Mouse (Mus musculus) kidney, postnatal 10 days (tissue): Measurements from ENCODE around the gene Yju2.
"Not testable (repeated sequence)": the region's sequence is repeated elsewhere in the genome, so short reads cannot be mapped to it uniquely, and the experiment has no call there.

Source experiments
- DNase-seq: peaks from one replicate; pipeline ENCODE4 v3.0.0; 2021; ENCODE audit warnings: mixed read lengths

The Yju2 gene

GRCm38 (mm10) chr17:55958918-55959728 is at the start of gene Yju2:
Yju2 (plus strand) TSS chr17:55959099.
- peak; percentile 94 for DNase-seq

DNA sequence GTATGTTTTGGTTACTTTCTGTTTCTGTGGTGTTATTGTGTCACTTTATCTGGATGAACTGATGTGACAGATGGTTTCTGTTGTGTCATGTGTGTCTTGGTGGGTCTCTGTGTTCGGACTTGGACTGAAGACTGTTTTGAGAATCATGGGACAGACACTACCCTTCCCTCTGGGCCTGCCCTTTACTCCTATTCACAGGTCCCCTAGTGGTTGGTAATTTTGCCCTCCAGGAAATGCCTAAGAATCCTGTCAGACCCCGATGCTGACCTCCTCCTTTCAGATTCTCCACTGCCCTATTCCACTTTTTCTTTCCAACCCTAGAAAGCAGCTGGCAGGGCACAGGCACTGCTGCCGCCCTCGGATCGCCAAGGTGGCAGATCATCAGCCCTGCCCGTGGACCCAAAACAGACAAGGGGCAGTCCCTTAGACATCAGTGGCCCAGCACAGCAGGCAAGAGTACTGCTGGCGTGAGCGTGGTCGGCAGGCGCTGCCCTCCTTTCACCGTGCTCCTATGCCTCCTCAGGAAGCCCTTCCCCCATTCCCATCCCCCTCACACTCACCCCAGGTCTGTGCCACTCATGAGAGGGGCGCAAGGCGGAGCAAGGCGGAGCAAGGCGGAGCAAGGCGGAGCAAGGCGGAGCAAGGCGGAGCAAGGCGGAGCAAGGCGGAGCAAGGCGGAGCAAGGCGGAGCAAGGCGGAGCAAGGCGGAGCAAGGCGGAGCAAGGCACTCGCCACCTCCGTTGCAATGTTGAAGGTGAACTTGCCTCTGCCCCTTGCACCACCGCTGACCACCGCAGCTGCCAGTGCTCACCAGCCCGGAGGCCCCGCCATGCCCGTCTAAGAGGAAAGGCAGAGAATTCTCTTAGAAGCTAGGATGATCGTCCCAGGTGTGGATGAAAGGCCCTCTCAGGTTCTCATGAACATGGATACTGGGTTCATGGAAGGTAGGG is 27.1 kb upstream of the Yju2 start:
- peak; percentile 79 for DNase-seq

DNA sequence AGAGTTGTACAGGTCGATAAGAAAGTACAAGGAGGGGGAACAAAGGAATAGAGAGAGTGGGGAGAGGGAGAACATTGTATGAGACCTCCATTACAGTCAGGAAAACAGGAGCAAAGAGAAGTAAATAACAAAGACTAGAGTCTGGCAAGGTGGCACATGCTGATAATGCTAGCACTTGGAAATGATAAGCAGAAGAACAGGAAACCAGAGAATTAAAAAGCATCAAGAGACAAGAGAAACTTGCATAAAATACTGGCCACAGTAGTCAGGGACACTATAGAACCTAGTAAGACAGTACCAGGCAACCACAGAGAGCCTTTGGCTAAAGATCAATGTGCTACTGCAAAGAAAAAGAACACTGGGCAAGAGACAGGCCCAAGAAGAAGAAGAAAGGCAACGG is 26.3 kb upstream of the Yju2 start:
- no peak for DNase-seq

DNA sequence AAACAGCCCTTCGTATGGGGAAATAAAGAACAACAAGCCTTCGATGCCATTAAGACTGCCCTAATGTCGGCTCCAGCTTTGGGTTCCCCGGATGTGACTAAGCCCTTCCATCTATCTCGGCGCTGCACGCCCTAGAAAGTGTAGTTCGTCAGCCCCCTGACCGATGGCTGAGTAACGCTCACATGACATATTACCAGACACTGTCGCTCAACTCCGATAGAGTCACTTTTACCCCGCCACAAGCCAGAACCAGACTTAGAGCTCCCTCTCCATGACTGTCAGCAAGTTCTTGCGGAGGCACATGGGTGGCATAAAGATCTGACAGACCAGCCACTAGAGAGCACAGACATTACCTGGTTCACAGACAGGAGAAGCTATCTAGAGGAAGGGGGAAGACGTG is 25.7 kb upstream of the Yju2 start:
- DNase-seq, result no peak

- not testable (repeated sequence) for DNase-seq
These were observed 14.5 kb upstream of the Yju2 start for GRCm38 (mm10) chr17:55944387-55944865.

GRCm38 (mm10) chr17:55944866-55945682 is 13.8 kb upstream of the Yju2 start:
- peak; percentile 95 for DNase-seq

DNA sequence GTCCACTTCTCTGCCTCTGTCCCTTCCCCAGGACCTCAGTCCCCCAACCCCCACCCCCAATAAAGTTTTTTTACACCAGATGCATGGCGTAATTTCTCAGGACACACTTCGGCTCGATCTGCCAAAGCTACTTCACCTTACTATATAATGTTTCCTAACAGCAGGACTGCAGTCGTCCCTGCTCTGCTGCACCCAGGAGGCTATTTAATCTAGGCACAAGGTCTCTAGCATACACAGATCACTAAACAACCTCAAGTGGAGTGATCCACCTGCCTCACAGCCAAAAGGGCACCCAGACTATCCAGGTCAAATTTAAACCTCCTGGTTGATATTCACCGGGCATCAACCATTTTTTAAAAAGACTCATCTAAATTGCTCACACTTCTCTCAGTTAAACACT is 13.2 kb upstream of the Yju2 start:
- DNase-seq, result no peak

DNA sequence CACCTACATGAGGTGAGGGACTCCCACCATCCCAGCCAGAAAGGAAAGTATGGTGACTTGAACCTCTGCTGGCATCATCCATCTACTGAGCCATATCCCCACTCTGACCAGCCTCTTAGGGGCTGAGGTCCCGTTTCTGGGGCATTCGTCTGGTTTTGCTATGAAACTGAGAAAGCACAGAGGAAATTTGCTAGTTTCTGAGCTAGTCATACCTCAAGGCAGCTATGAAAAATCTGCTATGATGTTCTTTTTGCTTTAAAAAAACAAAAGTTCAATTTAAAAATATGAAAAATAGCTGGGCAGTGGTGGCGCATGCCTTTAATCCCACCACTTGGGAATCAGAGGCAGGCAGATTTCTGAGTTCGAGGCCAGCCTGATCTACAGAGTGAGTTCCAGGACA is 10.3 kb upstream of the Yju2 start:
- no peak for DNase-seq

GRCm38 (mm10) chr17:55949400-55949799 is 9.5 kb upstream of the Yju2 start, which contains the start of gene Zfp119b:
Zfp119b (minus strand) TSS chr17:55949500.
- no peak for DNase-seq

DNA sequence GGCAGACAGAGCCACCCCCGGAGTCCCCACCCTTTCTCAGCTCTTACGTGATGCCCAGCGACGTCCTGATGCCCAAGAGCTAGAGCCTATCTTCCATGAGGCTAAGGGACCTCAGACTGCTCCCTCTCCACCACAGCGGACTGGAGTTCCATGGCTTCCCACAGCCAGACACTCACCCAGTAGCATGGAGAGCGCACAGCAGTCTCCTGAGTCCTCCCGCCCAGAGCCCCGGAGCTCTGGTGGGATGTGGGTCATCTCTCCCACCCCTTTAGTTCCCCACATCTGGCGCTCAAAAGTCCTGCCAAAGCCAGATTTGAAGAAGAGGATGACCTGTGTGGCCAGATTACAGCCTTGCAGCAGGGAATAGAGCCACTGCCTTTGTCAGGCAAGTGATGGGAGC is 8.3 kb upstream of the Yju2 start:
- DNase-seq, result no peak

GRCm38 (mm10) chr17:55952041-55952440 is 6.9 kb upstream of the Yju2 start:
- no peak for DNase-seq

DNA sequence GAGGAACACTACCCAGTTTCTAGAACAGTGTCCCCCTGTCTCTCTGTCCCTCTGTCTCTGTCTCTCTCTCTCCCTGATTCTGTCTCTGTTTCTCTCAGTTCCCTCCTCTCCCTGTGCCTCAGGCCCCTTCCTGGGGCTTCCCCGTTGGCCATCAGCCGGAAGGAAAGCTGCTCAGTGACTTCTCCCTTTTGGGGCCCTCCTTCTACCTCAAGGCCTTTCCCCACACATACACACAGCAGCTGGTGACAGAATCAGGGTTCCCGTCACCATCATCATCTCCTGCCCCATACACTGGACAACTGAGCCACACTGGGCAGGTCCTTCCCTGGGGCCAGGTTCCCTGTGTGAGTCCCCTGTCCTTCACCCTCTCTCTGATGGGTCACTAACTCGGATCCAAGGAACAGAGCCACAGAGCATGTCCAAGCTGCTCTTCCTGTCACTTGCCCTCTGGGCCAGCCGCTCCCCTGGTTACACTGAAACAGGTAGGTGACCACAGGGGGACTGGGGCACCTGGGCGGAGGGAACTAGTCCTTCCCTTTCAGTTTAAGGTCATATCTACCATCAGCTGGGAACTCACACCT is 6.4 kb upstream of the Yju2 start, which contains the start of gene Ebi3:
Gene Ebi3 (plus strand): TSS at position 194 of the 581 bp plus-strand sequence.
- DNase-seq, result no peak

DNA sequence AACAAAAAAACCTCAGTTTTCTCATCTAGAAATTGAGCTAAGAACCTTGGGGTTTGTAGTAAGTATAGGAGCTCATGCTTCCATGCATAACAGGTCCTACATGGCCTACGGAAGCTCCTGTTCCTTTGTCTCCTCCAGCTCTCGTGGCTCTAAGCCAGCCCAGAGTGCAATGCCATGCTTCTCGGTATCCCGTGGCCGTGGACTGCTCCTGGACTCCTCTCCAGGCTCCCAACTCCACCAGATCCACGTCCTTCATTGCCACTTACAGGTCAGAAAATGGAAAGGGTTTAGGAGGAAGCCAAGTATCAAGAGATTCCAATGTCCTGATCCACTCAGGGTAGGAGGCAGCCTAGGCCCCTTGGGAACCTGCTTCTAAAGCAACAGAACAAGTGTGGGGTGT is 5.1 kb upstream of the Yju2 start:
- no peak for DNase-seq

DNA sequence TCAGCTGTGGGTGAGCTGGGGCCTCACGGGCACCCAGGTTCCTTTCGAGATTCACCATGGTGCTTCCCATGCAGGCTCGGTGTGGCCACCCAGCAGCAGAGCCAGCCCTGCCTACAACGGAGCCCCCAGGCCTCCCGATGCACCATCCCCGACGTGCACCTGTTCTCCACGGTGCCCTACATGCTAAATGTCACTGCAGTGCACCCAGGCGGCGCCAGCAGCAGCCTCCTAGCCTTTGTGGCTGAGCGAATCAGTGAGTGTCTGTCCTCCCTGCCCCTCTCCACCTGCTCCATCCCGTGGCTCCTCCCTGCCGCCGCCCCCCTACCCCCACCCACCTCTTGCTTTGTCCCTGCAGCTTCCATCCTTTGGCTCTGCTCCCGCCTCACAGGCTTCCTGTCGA is 4.7 kb upstream of the Yju2 start:
- DNase-seq, result no peak

GRCm38 (mm10) chr17:55956129-55956528 is 2.8 kb upstream of the Yju2 start:
- DNase-seq, result peak; percentile 88

DNA sequence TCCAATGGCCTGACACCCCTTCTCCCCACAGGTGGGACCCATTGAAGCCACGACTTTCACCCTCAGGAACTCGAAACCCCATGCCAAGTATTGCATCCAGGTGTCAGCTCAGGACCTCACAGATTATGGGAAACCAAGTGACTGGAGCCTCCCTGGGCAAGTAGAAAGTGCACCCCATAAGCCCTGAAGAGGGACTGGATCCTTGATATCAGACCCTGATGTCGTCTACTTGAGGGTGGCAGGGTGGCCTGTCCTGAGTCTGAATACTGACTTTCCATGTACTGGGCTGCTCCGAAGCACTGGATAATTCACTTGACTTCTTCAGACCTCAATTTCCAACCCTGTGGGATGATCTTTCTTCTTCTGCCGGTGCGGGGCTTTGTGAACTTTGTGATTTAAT is 2.3 kb upstream of the Yju2 start:
- DNase-seq, result no peak

- peak; percentile 89 for DNase-seq
These were observed 1.7 kb upstream of the Yju2 start for GRCm38 (mm10) chr17:55957168-55957567.

DNA sequence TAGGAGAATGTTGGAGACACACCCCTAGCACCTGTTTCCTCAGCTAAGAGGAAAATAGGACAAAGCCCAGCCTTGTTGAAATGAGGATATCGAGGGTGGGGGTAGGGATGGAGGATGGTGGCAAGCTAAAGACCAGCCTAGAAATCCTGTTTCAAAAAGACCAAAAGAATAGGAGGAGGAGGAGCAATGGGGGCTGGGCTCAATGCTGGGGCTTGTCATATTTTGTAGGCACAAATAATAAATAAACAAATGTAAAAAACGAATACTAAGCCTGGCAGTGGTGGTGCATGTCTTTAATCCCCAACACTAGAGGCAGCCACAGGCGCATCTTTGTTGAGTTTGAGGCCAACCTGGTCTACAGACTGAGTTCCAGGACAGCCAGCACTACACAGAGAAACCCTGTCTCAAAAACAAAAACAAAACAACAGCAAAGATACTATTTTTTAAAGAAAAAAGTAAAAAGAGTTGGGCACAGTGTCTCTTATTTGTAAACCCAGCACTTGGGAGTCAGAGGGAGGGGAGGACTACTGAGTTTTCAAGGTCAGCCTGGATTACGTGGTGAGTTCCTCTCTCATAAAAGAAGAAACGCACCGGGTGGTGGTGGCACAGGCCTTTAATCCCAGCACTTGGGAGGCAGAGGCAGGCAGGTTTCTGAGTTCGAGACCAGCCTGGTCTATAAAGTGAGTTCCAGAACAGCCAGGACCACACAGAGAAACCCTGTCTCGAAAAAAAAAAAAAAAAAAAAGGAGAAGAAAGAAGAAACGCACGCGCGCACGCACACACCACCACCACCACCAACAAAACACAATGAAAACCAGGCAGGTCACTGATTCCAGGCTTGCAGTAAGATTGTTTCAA is 944 bp upstream of the Yju2 start:
- DNase-seq, result no peak

DNA sequence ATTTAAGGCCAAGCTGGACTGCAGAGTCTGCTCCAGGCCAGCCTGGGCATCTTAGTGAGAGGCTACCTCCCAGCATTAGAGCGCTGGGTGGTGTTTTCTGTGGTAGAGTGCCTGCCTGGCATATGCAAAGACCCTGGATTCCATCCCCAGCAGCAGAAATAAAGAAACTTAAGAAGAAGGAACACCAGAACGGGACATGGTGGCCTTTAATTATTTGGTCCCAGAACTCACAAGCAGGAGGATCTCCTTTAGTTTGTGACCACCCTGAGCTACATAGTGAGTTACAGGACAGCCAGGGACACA is 364 bp upstream of the Yju2 start:
- DNase-seq, result no peak

DNA sequence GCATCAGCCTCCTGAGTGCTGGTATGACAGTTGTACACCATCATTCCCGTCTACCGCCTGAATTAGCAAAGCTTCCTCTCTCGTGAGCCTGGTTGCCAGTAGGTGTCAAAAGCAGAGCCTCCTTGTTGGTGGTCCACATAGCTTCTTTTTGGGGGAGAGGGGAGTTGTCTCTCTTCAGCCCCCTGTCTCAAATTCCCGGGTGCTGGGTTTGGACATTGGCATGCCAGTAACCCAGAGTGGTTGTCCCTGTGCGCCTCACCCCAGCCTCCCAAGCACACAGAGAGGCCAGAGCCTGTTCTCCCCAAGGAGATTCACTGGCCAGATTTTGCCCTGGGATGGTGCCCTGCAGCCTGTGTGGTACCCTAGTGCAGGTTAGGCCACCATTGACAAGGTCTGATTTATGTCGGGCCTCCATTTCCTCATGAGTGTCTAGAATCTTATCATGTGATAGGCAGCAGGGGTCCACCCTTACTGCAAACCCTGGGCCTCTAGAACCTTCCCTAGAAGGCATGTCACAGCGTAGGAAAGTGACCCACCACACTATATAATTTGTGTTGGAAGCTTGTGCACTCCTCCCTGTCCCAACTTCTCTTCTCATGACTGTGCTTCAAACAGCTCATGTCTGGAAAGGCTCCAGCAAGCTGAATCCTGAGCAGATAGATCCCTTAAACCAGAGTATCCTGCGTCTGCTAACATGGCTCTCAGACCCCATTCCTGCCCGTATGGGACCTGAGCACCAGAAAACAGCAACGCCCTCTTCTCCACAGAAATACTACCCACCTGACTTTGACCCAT is 1.2 kb downstream of the Yju2 start:
- DNase-seq, result no peak

DNA sequence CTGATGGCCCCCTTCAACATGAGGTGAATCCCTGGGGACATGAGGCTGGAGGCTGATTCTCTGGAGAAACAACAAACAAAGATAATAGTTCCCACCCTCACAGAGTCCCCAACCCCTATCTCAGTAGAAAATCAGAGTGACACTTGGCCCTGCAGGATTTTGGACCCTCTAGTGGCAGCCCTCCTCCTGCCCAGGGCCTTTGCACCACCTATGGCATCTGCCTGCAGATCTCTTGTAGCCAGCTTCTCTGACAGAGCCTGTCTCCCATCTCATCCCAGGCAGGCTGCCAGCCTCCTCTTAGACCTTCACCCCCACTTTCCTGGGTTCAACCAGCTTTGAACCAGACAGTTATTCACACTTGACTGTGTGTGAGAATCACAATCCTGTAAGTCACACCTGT is 1.9 kb downstream of the Yju2 start:
- no peak for DNase-seq
